Mouse (Mus musculus): ENCODE measurements around the gene Agap2.

DNA sequence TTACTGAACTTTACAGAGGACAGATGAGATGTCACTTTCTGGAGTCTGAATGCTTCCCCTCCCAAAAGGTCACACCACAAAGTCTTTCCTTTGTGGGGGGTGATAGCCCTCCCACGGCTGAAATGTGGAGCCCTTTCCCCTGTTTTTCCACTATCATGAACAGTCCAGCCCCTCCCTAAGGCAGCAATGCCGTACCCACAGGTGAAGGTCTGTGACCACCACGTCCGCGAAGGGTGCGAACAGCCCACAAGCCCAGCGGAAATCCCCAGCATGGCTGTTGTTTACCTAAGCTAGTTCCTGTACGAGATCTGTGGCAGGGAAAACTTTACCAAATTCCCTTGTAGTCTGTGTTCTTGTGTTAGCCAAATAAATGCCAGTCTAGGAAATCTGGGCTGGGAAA is 66.4 kb downstream of the Agap2 start:
- no peak for TF ChIP-seq CTCF (IDR thresholded peaks at IDR 0.05; ENCODE audit: low read depth)
- TF ChIP-seq EP300 (optimal IDR thresholded peaks at IDR 0.05), result no peak

Data from stomach, postnatal 0 days (tissue).